Mouse (Mus musculus) forebrain, embryonic 14.5 days (tissue): ENCODE data around the gene Gsn. TPM values are rescaled to one million over a fixed set of nuclear protein-coding genes. Genes with fewer than 3 reads are reported as not detected.
A peak's percentile ranks its signal among the peaks of the same experiment; 100 is the strongest.

Experiments
- ATAC-seq: fragments of 200-750 bp; cut with Nextera tagmentation; 2 replicates; pipeline ENCODE4 v1.8.0; 2017; ENCODE audit warnings: mild to moderate bottlenecking, moderate library complexity
- DNase-seq: peaks from one replicate; pipeline ENCODE4 v3.0.0-alpha.2; 2015; ENCODE audit warnings: low spot score
- H3K27ac ChIP-seq: fragments of 300-500 bp; sonication (generic); 2 replicates; pipeline ENCODE4 v1.5.1; 2014; ENCODE audit warnings: low read depth, mild to moderate bottlenecking, control low read depth, low read length, moderate library complexity
- H3K27me3 ChIP-seq: fragments of 300-500 bp; sonication (generic); replicated peaks from 2 replicates; pipeline ENCODE4 v1.6.1; 2014; ENCODE audit warnings: low read length, control low read depth, mixed read lengths; ENCODE audit not compliant: control insufficient read depth, insufficient read depth
- H3K36me3 ChIP-seq: fragments of 300-500 bp; sonication (generic); 2 replicates; pipeline ENCODE4 v1.6.1; 2014; ENCODE audit warnings: low read length, control low read depth; ENCODE audit not compliant: control insufficient read depth, insufficient read depth
- H3K4me1 ChIP-seq: fragments of 300-500 bp; sonication (generic); 2 replicates; pipeline ENCODE4 v1.6.1; 2014; ENCODE audit warnings: antibody characterized with exemption, low read length, control low read depth; ENCODE audit not compliant: control insufficient read depth, insufficient read depth
- H3K4me2 ChIP-seq: fragments of 300-500 bp; sonication (generic); 2 replicates; pipeline ENCODE4 v1.6.1; 2014; ENCODE audit warnings: mild to moderate bottlenecking, control low read depth, low read length
- H3K4me3 ChIP-seq: fragments of 300-500 bp; sonication (generic); 2 replicates; pipeline ENCODE4 v1.5.1; 2014; ENCODE audit warnings: low read depth, low read length, control low read depth
- H3K9ac ChIP-seq: fragments of 300-500 bp; sonication (generic); 2 replicates; pipeline ENCODE4 v1.6.1; 2014; ENCODE audit warnings: mild to moderate bottlenecking, low read length, control low read depth, moderate library complexity
- H3K9me3 ChIP-seq: fragments of 300-500 bp; sonication (generic); replicated peaks from 2 replicates; pipeline ENCODE4 v1.6.1; 2016; ENCODE audit warnings: low read length, control low read depth, mixed read lengths; ENCODE audit not compliant: control insufficient read depth
- WGBS: fragments of 180-500 bp; shearing (Covaris S2); extraction: QIAGEN DNeasy Blood & Tissue Kit; methylation state at CpG from one replicate; pipeline ENCODE4 v1.1.7; 2014; 5-methylcytosine and 5-hydroxymethylcytosine counted together
- polyA plus RNA-seq: library from polyadenylated mRNA; unstranded; fragments of >200 nt; fragmentation: Nextera tagmentation; extraction: Ambion mirVana; gene quantifications from 2 replicates; pipeline ENCODE4 v1.2.1, GENCODE M21; 2014

Gsn gene
- polyA plus RNA-seq, 1 experiment from 2014 or later = 22.5 TPM

DNA sequence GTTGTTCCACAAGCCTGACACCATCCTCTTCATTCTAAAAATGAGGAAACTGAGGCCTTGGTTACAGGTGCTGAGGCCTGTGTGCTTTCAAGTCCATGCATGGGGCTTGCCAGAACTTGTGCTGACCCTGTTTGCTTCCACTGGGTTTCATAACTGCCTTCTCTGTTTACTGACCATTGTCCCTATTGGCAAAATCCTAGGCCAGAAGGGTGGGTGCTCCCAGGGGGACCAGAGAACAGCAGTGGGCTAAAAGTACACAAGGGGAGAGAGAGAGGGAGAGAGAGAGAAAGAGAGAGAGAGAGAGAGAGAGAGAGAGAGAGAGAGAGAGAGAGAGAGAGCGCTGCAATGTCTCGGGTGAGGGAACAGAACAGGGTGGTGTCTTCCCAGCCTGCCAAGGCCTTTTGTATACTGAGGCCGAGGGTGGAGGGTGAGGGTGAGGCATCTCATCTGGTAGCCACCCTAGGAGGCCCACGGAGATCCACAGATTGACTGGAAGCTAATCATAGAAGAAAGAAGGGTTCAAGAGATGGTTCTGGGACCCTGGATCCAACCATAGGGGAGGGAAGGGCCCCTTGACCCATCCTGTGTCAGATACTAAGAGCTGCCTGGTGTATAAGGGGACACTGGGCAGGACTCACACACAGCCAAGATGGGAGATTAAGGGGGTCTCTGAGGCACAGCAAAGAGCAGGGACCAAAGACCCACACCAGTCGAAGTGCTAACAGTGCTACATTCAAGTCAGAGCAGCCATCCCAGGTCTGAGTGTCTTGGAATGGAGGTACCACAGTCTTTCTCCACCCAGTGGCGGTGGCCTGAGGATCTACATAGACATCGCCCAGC lies 22.4 kb downstream of the Gsn start:
- H3K27ac ChIP-seq = no peak overlapping the region
- H3K9ac ChIP-seq = no peak overlapping the region
- H3K9me3 ChIP-seq = no peaks in the 10 kb centered on the region
- H3K4me1 ChIP-seq = peaks cover 2% of the 10 kb centered on the region; the same call in 1 of the 2 replicates
- no peaks in the 10 kb centered on the region for H3K36me3 ChIP-seq
- H3K4me3 ChIP-seq = no peak overlapping the region
- peaks cover 23% of the 10 kb centered on the region for H3K27me3 ChIP-seq
- H3K4me2 ChIP-seq = no peak overlapping the region
- ATAC-seq = no peak
- no peak for DNase-seq
- WGBS = 78% methylated on average over 7 of the region's 7 CpGs

DNA sequence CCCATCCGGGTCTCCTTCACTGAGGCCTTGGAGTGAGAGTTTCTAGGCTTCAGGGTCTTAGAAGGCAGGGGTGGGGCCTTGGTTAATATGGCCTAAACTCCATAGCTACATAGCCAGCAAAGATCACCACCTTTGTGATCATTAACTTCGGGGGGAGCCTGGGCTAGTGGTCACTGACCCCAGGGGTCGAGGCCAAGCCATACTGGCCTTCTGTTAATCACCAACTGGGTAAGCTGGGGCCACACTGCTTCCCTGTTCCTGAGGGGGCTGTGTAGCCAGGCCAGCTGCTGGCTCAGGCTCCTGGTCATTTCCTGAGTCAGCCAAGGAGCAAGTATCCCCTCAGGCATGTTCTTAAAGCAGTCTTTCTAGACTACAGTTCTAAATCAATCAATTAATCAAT lies 23.8 kb downstream of the Gsn start:
- DNase-seq (no peak), ATAC-seq (no peak)
- peaks cover 23% of the 10 kb centered on the region for H3K27me3 ChIP-seq
- no peaks in the 10 kb centered on the region for H3K36me3 ChIP-seq
- H3K4me2 ChIP-seq = no peak overlapping the region
- H3K27ac ChIP-seq = no peak overlapping the region
- no peak overlapping the region for H3K4me3 ChIP-seq
- H3K9me3 ChIP-seq = no peaks in the 10 kb centered on the region
- 71% methylated on average over 3 of the region's 3 CpGs for WGBS
- H3K9ac ChIP-seq = no peak overlapping the region
- peaks cover 5% of the 10 kb centered on the region for H3K4me1 ChIP-seq

DNA sequence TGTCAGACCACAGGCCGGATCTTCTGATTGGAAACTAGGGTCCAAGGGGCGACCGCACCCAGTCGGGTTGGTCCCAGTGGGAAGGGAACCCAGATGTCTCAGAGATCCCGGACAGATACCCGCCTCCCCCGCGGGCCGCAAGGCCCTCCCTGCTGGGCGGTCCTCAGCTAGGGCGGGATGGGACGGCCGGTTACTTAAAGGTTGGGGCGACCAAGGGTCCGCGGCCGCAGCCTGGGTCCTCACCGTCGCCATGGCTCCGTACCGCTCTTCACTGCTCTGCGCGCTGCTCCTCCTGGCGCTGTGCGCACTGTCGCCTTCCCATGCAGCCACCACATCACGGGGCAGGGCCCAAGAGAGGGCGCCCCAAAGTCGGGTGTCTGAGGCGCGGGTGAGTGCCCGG lies 26.0 kb downstream of the Gsn start:
- Histone ChIP-seq H3K4me3 (peak overlapping the region; percentile 11), H3K27me3 (peaks cover 23% of the 10 kb centered on the region), H3K9ac (peak overlapping the region; percentile 32; the same call in 1 of the 2 replicates), H3K4me1 (peaks cover 5% of the 10 kb centered on the region), H3K4me2 (peak overlapping the region; percentile 41), H3K9me3 (no peaks in the 10 kb centered on the region), H3K27ac (no peak overlapping the region), H3K36me3 (no peaks in the 10 kb centered on the region)
- DNase-seq (no peak), ATAC-seq (peak; percentile 32; the same call in 1 of the 2 replicates)
- WGBS = 4% methylated on average over 32 of the region's 32 CpGs

DNA sequence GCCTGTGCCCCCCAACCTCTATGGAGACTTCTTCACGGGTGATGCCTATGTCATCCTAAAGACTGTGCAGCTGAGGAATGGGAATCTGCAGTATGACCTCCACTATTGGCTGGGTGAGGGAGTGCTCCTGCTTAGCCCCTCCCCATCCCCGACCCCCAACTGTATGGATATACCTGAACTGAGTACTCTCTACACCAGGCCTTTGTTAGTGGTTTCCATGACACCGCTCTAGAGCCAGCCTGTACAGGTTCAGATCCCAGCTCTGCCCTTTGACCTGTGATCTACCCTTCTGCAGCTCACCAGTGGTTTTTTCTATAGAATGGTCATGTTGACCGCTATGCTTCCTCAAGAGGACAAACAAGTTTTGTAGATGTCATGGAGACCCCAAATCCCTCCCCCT lies 27.8 kb downstream of the Gsn start:
- Histone ChIP-seq H3K4me2 (no peak overlapping the region), H3K9ac (no peak overlapping the region), H3K27ac (no peak overlapping the region), H3K4me1 (peaks cover 5% of the 10 kb centered on the region), H3K27me3 (peaks cover 23% of the 10 kb centered on the region), H3K9me3 (no peaks in the 10 kb centered on the region), H3K4me3 (no peak overlapping the region), H3K36me3 (no peaks in the 10 kb centered on the region)
- no peak for ATAC-seq
- WGBS = 86% methylated on average over 4 of the region's 4 CpGs
- DNase-seq = no peak

DNA sequence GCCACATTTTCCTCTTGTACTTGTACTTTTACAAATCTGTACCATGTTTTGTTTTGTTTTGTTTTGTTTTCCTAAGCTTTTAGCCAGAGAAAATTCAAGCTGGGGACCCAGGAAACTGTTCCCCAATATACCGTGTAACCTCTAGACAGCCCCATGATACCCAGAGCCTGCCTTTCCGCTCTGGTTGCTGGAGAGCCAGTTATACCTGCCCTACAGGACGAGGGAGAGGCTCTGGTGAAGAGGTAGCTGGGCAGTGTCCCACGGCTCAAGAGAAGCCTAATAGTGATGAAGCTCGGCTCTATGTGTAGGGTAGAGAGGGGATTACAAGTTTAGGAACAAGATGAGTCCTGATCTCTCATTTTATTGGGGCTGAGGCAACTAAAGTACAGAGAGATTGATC lies 29.0 kb downstream of the Gsn start:
- Histone ChIP-seq H3K27ac (no peak overlapping the region), H3K36me3 (no peaks in the 10 kb centered on the region), H3K9me3 (no peaks in the 10 kb centered on the region), H3K4me1 (peaks cover 5% of the 10 kb centered on the region), H3K27me3 (peaks cover 23% of the 10 kb centered on the region), H3K9ac (no peak overlapping the region), H3K4me3 (no peak overlapping the region), H3K4me2 (no peak overlapping the region)
- 81% methylated on average over 5 of the region's 5 CpGs for WGBS
- ATAC-seq (no peak), DNase-seq (no peak)

DNA sequence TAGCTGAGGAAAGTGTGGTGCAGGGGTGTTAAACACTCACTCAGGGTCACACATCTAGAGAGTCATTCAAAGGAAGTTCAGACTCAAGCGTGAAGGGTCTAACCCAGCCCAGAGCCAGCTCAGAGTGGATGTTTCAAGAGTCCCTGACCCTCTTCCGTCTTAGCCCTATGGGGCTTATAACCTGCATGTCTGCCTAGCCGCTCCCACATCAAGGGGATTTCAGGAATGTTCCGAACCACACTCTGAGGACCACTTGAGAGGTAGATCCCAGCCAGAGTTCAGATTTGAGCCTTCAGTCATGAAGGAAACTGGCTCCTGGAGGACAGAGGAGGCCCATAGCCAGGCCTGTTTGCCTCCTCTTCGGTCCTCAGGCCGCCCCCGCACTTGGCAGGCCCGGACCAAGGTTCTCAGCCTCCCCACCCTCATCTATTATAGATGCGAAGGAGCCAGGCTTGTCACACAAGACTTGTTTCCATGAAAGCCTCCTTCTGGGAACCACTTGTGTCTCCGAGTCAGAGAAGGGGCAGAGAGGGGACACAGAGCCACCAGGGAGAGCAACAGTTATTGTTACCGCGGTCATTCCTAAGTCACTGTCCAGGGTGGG lies 30.9 kb downstream of the Gsn start:
- no peaks in the 10 kb centered on the region for H3K36me3 ChIP-seq
- ATAC-seq = no peak
- H3K4me2 ChIP-seq = no peak overlapping the region
- H3K27me3 ChIP-seq = peaks cover 13% of the 10 kb centered on the region
- 86% methylated on average over 12 of the region's 12 CpGs for WGBS
- H3K9me3 ChIP-seq = no peaks in the 10 kb centered on the region
- DNase-seq = no peak
- peaks cover 4% of the 10 kb centered on the region for H3K4me1 ChIP-seq
- no peak overlapping the region for H3K27ac ChIP-seq
- no peak overlapping the region for H3K4me3 ChIP-seq
- H3K9ac ChIP-seq = no peak overlapping the region

DNA sequence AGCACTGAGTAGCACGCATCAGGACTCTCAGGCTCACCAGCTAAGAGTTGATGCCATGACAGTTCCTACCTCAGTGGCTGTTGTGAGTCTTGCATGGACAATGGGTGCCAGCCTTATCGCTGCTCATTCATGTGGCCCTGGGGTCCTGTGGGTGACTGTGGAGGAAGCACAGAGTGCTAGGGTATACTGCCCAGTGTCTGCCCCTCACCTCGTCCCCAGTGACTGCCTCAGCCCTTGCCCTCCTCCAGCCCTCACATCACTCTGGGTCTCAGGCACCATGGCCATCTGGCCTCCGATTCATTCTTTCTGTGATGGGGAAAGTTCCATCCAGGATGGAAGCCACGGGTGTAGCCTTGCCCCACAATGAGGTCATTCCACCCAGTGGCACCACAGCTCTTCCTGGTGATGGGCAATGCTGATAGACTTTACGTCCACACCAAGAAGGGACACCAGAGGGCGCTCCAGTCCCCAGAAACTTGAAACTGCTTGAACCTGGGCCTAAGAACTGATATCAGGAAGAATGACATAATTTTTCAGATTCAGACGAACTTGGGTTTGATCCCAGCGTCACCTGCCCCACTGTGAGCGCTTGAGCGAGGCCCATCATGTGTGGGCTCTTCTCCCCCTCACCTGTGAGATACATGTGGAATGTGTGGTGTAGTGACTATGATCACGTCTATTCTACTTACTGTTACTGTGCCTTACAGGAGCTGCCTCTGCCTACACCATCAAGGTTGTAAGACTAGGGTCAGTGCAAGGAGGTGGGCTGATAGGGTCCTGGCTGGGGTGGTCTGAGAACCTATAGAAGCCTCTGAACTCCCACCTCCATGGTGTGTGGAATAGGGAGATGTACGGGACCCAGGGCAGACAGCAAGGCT lies 32.8 kb downstream of the Gsn start:
- DNase-seq (peak; percentile 82), ATAC-seq (peak; percentile 52; the same call in 1 of the 2 replicates)
- Histone ChIP-seq H3K27ac (no peak overlapping the region), H3K4me3 (no peak overlapping the region), H3K4me1 (peaks cover 3% of the 10 kb centered on the region; the same call in 1 of the 2 replicates), H3K9me3 (no peaks in the 10 kb centered on the region), H3K27me3 (no peaks in the 10 kb centered on the region), H3K36me3 (no peaks in the 10 kb centered on the region), H3K4me2 (no peak overlapping the region), H3K9ac (no peak overlapping the region)
- 41% methylated on average over 13 of the region's 13 CpGs for WGBS

DNA sequence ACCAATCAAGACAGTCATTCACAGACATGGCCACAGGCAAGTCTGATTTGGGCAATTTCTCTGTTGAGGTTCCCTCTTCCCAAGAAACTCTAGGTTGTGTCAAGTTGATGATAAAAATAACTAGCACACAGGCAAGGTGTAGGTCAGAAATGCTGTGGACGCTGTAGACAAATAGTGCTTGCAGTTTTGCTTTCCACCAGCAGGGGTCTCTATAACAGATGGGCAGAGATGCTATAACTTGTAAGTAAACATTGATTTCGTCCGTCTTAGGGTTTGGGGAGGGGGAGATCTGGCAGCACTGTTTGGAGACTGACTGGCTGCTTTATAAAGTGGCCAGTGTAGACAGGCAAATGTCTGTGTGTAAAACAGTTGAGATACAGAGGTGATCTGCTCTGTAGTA lies 35.7 kb downstream of the Gsn start:
- H3K4me2 ChIP-seq = no peak overlapping the region
- no peak overlapping the region for H3K9ac ChIP-seq
- whole genome bisulfite sequencing = 15% methylated on average over 3 of the region's 3 CpGs
- H3K9me3 ChIP-seq = no peaks in the 10 kb centered on the region
- DNase-seq = peak; percentile 49
- no peak for ATAC-seq
- no peaks in the 10 kb centered on the region for H3K4me1 ChIP-seq
- no peaks in the 10 kb centered on the region for H3K36me3 ChIP-seq
- no peak overlapping the region for H3K27ac ChIP-seq
- no peak overlapping the region for H3K4me3 ChIP-seq
- no peaks in the 10 kb centered on the region for H3K27me3 ChIP-seq
